Comparison of ENCODE assay signal across 24 mouse cellular contexts in the genomic region with DNA sequence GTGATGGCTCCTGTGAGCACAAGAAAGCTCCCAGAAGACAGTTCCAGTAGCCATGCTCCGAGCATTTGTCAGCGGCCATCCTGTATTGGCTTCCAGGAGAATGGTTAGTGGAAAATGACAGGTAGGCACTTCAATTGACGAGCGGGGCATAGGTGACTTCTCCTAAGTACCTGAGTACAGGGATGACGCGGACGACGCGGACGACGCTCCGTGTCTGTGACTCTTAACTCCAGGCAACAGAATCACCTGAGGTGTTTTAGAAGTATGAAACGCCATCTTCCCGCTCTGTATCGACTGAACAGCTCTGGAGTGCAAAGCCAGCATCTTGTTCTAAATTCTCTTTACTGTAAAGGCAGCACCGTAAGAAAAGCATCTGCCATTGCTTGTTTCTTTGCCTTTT.
DNase-seq lines count a peak whose midpoint lies in the region; ATAC-seq and TF ChIP-seq lines count a peak whose summit lies in the region.
"Had no signal": no experiment of that assay in that cellular context is flagged by ENCODE, and none has a peak within 500 bp of the region (broad histone marks: within the 10 kb centered on the region; RNA-seq: fewer than 3 reads in every experiment).

No protein-coding gene starts in this region.

- no peaks in the 10 kb centered on the region for H3K27me3 ChIP-seq in heart, embryonic 11.5 days (ENCODE audit: control insufficient read depth, insufficient read depth, low read length)
- no peaks in the 10 kb centered on the region for H3K27me3 ChIP-seq in midbrain, embryonic 11.5 days (ENCODE audit: control insufficient read depth, insufficient read depth, low read length)
- H3K27me3 ChIP-seq in midbrain, embryonic 15.5 days (replicated peaks), result no peaks in the 10 kb centered on the region
- H3K27me3 ChIP-seq in midbrain, embryonic 13.5 days, result no peaks in the 10 kb centered on the region
- no peaks in the 10 kb centered on the region; the same call in 1 of the 2 replicates for H3K27me3 ChIP-seq in kidney, adult 2 months (replicated peaks; ENCODE audit: control insufficient read depth, insufficient read depth, low read length)
- H3K27me3 ChIP-seq: CH12.LX; embryonic facial prominence, embryonic 12.5 days; forebrain, embryonic 13.5 days; forebrain, embryonic 15.5 days; Patski had no signal

- H3K27ac ChIP-seq in heart, embryonic 11.5 days (ENCODE audit: low read depth, low read length), result no peak overlapping the region
- no peak overlapping the region for H3K27ac ChIP-seq in midbrain, embryonic 11.5 days (ENCODE audit: low read depth, low read length)
- no peak overlapping the region for H3K27ac ChIP-seq in midbrain, embryonic 15.5 days
- no peak overlapping the region for H3K27ac ChIP-seq in midbrain, embryonic 13.5 days
- no peak overlapping the region for H3K27ac ChIP-seq in kidney, adult 2 months (ENCODE audit: insufficient read depth, low read depth, low read length)
- H3K27ac ChIP-seq: embryonic facial prominence, embryonic 10.5 days; embryonic facial prominence, embryonic 12.5 days; forebrain, embryonic 13.5 days; forebrain, embryonic 15.5 days had no signal

- no peak overlapping the region for H3K4me3 ChIP-seq in heart, embryonic 11.5 days (ENCODE audit: low read depth, low read length)
- H3K4me3 ChIP-seq in midbrain, embryonic 11.5 days (ENCODE audit: low read depth, low read length), result no peak overlapping the region
- no peak overlapping the region for H3K4me3 ChIP-seq in midbrain, embryonic 15.5 days
- peak overlapping the region; percentile 1; the same call in 1 of the 2 replicates for H3K4me3 ChIP-seq in midbrain, embryonic 13.5 days (replicated peaks)
- no peak overlapping the region for H3K4me3 ChIP-seq in kidney, adult 2 months (ENCODE audit: insufficient read depth, low read depth, low read length)
- H3K4me3 ChIP-seq: embryonic facial prominence, embryonic 10.5 days; embryonic facial prominence, embryonic 12.5 days; forebrain, embryonic 13.5 days; forebrain, embryonic 15.5 days had no signal

- H3K4me1 ChIP-seq in heart, embryonic 11.5 days (ENCODE audit: control insufficient read depth, insufficient read depth, low read length), result no peaks in the 10 kb centered on the region
- H3K4me1 ChIP-seq in midbrain, embryonic 11.5 days (ENCODE audit: control insufficient read depth, insufficient read depth, low read length), result peaks cover 41% of the 10 kb centered on the region
- H3K4me1 ChIP-seq in midbrain, embryonic 15.5 days, result peaks cover 11% of the 10 kb centered on the region
- H3K4me1 ChIP-seq in midbrain, embryonic 13.5 days (replicated peaks), result peaks cover 48% of the 10 kb centered on the region
- H3K4me1 ChIP-seq in kidney, adult 2 months (ENCODE audit: control insufficient read depth, insufficient read depth, low read length), result no peaks in the 10 kb centered on the region

- no peak overlapping the region for H3K4me2 ChIP-seq in heart, embryonic 11.5 days
- H3K4me2 ChIP-seq in midbrain, embryonic 11.5 days, result no peak overlapping the region
- no peak overlapping the region for H3K4me2 ChIP-seq in midbrain, embryonic 15.5 days
- H3K4me2 ChIP-seq in midbrain, embryonic 13.5 days (replicated peaks), result peak overlapping the region; percentile 32
- H3K4me2 ChIP-seq: embryonic facial prominence, embryonic 12.5 days; forebrain, embryonic 13.5 days; forebrain, embryonic 15.5 days had no signal

- H3K9ac ChIP-seq in heart, embryonic 11.5 days (ENCODE audit: low read depth, low read length), result no peak overlapping the region
- no peak overlapping the region for H3K9ac ChIP-seq in midbrain, embryonic 11.5 days (ENCODE audit: low read length)
- no peak overlapping the region for H3K9ac ChIP-seq in midbrain, embryonic 15.5 days
- H3K9ac ChIP-seq in midbrain, embryonic 13.5 days (replicated peaks), result no peak overlapping the region
- H3K9ac ChIP-seq: embryonic facial prominence, embryonic 12.5 days; forebrain, embryonic 13.5 days; forebrain, embryonic 15.5 days had no signal

- ATAC-seq in heart, embryonic 11.5 days (replicated peaks; ENCODE audit: insufficient number of reproducible peaks, low FRiP score, low TSS enrichment), result no peak
- no peak for ATAC-seq in midbrain, embryonic 11.5 days (ENCODE audit: low FRiP score)
- no peak for ATAC-seq in midbrain, embryonic 15.5 days (replicated peaks)
- ATAC-seq in midbrain, embryonic 13.5 days, result no peak
- ATAC-seq: activated CD4-positive, CD25-positive, alpha-beta regulatory T cell, adult 4 months; CD4-positive, CD25-positive, alpha-beta regulatory T cell, adult 4 months; forebrain, embryonic 13.5 days; forebrain, embryonic 15.5 days; Patski had no signal

- peak; percentile 71 for DNase-seq in heart, adult 11 months
- DNase-seq in midbrain, embryonic 11.5 days (ENCODE audit: low spot score, missing footprints), result peak; percentile 82
- no peak for DNase-seq in kidney, adult 2 months
- DNase-seq: adrenal gland, adult 8-10 months; adrenal gland, postnatal 14 days; adrenal gland, postnatal 36 days; B cell, adult 2 months; cerebellum, adult 11-12 months; cerebellum, adult 2 months; cerebellum, adult 9-10 months; cerebellum, postnatal 10 days; cerebellum, postnatal 25 days had no signal

- no peak for TF ChIP-seq POLR2A in kidney, adult 2 months (IDR thresholded peaks at IDR 0.05; ENCODE audit: low read depth, low read length)

- H3K9me3 ChIP-seq in heart, embryonic 11.5 days (replicated peaks; ENCODE audit: control insufficient read depth, low read length), result no peaks in the 10 kb centered on the region
- no peaks in the 10 kb centered on the region for H3K9me3 ChIP-seq in midbrain, embryonic 11.5 days (ENCODE audit: control insufficient read depth, low read length)
- H3K9me3 ChIP-seq in midbrain, embryonic 15.5 days, result no peaks in the 10 kb centered on the region
- no peaks in the 10 kb centered on the region for H3K9me3 ChIP-seq in midbrain, embryonic 13.5 days
- H3K9me3 ChIP-seq: embryonic facial prominence, embryonic 10.5 days; embryonic facial prominence, embryonic 12.5 days; forebrain, embryonic 13.5 days; forebrain, embryonic 15.5 days; G1E had no signal

- 91% methylated on average over 16 of the region's 16 CpGs for WGBS in heart, embryonic 11.5 days (ENCODE audit: insufficient replicate concordance)
- 96% methylated on average over 16 of the region's 16 CpGs for WGBS in midbrain, embryonic 11.5 days
- WGBS in midbrain, embryonic 15.5 days, result 90% methylated on average over 16 of the region's 16 CpGs
- 91% methylated on average over 16 of the region's 16 CpGs for WGBS in midbrain, embryonic 13.5 days
- 96% methylated on average over 16 of the region's 16 CpGs for WGBS in kidney, adult 2 months

- H3K36me3 ChIP-seq in heart, embryonic 11.5 days (ENCODE audit: control insufficient read depth, insufficient read depth, low read length), result no peaks in the 10 kb centered on the region
- H3K36me3 ChIP-seq in midbrain, embryonic 11.5 days (ENCODE audit: control insufficient read depth, insufficient read depth, low read length), result no peaks in the 10 kb centered on the region
- no peaks in the 10 kb centered on the region for H3K36me3 ChIP-seq in midbrain, embryonic 15.5 days (replicated peaks)
- H3K36me3 ChIP-seq in midbrain, embryonic 13.5 days, result no peaks in the 10 kb centered on the region
- no peaks in the 10 kb centered on the region for H3K36me3 ChIP-seq in kidney, adult 2 months (ENCODE audit: control insufficient read depth, insufficient read depth, low read length)
- H3K36me3 ChIP-seq: embryonic facial prominence, embryonic 10.5 days; embryonic facial prominence, embryonic 12.5 days; forebrain, embryonic 15.5 days; G1E had no signal

- no peak for TF ChIP-seq CTCF in kidney, adult 2 months (conservative IDR thresholded peaks at IDR 0.05; ENCODE audit: insufficient read depth, insufficient read length, low read depth, low read length)
